Mouse (Mus musculus): ENCODE data around the gene Anapc11. TPM values are rescaled to one million over a fixed set of nuclear protein-coding genes. Genes with fewer than 3 reads are reported as not detected.

The Anapc11 gene
- 200 and 217 TPM in 2 replicates for polyA plus RNA-seq (2014; fragmentation: Nextera tagmentation; extraction: Ambion mirVana)

DNA sequence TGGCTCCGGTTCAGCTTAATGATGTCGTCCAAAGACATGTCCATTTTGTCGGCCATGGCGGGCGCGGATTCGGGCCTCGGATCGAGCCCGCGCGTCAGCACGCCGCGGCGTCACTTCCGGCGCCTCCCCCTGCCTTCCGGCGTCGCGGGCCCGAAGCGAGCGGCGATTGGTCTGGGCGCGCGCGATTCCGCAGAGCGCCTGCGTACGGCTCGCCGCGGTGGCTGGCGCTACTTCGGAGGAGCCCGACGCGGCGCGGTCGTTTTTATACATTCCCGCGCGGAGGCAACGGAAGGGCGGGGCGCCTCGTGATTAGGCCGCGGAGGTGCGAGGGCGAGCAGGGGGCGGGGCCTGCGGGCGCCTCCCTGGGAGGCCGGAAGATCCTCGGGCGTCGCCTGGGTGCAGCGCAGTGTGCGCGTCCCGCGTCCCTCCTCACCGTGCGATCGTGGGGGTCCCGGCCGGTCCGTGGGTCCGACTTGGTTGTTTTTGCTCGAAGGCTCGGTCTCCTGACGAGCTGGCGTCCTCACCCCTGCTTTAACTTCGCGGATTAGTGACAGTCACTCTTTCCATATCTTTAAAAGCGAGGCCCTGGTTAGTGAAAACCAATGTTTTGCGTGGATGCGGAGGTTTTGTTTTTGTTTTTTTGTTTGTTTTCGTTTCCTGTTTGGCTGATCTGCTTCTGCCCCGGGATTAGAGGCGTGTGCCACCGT is at the start of gene Anapc11, which contains the start of gene Alyref:
TSS of gene Anapc11 (plus strand) at position 139 of the 707 bp plus-strand sequence.
TSS of gene Alyref (minus strand) at position 83 of the 707 bp plus-strand sequence.
- DNase-seq (ENCODE audit: low spot score) (peak; percentile 97), ATAC-seq (replicated peaks; ENCODE audit: low FRiP score) (peak; percentile 98)
- H3K4me3 ChIP-seq (ENCODE audit: low read depth, low read length) = peak within 1 kb of the TSS; percentile 100
- H3K27me3 ChIP-seq (ENCODE audit: control insufficient read depth, insufficient read depth, low read length) = no peaks in the 10 kb centered on the region
- H3K4me1 ChIP-seq (replicated peaks; ENCODE audit: control insufficient read depth, insufficient read depth, low read length) = peaks cover 12% of the 10 kb centered on the region; the same call in 1 of the 2 replicates
- peaks cover 28% of the 10 kb centered on the region for H3K36me3 ChIP-seq (ENCODE audit: control insufficient read depth, insufficient read depth, low read length)
- WGBS = under 1% methylated on average over 76 of the region's 88 CpGs
- H3K9ac ChIP-seq (ENCODE audit: low read length) = peak within 1 kb of the TSS; percentile 98
- peak within 1 kb of the TSS; percentile 99 for H3K4me2 ChIP-seq (ENCODE audit: low read depth, low read length, severe bottlenecking)
- H3K27ac ChIP-seq (ENCODE audit: low read depth, low read length) = peak within 1 kb of the TSS; percentile 74
- H3K9me3 ChIP-seq (ENCODE audit: control insufficient read depth, low read length) = no peaks in the 10 kb centered on the region

DNA sequence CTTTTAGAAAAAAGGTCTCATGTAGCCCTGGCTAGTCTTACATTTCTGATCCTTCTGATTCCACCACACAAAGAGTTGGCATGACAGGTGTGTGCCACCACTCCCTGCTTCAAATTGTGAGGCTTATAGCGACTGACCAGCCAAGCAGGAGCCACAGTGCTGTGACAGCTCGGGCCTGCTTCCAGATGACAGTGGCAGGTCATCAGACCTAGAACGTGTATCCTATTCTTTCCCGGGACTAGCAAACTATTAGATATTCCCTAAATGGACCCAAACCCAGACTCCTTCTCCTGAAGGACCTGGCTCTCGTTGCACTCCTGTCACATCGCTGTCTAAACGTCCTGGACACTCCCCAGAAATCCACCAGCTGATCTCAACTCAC is 49.4 kb upstream of the Anapc11 start:
- ATAC-seq (replicated peaks; ENCODE audit: low FRiP score) (no peak), DNase-seq (ENCODE audit: low spot score) (no peak)
- Histone ChIP-seq H3K36me3 (ENCODE audit: control insufficient read depth, insufficient read depth, low read length) (peaks cover 2% of the 10 kb centered on the region; the same call in 1 of the 2 replicates), H3K9me3 (ENCODE audit: control insufficient read depth, low read length) (no peaks in the 10 kb centered on the region), H3K4me1 (replicated peaks; ENCODE audit: control insufficient read depth, insufficient read depth, low read length) (peaks cover 3% of the 10 kb centered on the region; the same call in 1 of the 2 replicates), H3K27ac (ENCODE audit: low read depth, low read length) (peak overlapping the region; percentile 58), H3K9ac (ENCODE audit: low read length) (peak overlapping the region; percentile 82), H3K4me3 (ENCODE audit: low read depth, low read length) (peak overlapping the region; percentile 86), H3K4me2 (ENCODE audit: low read depth, low read length, severe bottlenecking) (peak overlapping the region; percentile 72), H3K27me3 (ENCODE audit: control insufficient read depth, insufficient read depth, low read length) (no peaks in the 10 kb centered on the region)
- 32% methylated on average over 7 of the region's 7 CpGs for WGBS

DNA sequence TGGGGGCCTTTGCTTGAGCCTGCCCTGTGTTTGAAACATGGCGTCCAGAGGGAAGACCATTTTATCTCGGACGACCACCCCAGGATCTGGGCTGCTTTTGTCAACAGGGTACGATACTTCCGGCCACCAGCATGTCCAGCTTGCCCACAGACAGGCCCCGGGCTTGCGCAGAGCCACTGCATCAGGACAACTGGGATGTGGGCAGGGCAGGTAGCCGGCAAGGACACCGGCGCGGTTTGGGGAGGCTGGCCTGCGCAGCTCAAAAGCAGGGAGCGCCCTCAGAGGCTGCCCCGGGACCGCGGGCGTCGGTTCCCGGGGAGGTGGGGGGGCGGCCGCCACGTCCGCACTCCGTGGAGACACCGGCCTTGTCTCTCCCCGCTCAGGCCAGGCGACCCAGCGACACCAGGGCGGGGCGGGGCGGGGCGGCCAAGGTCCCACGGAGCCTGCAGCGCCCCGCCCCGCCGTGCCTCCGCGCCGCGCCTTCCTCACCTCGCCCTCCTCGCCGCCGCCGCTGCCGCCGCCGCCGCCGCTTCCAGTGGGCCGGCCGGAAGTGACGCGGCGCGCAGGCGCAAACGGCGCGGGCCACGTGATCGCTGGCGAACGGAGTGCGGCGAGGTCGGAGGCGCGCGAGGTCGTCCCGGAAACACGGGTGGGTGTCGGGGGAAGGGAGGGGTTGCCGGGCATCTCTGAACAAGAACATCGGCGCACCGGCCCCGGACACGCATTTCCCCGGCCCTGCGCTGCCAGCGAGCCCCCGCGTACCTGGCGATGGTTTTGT is 48.9 kb upstream of the Anapc11 start, which contains the start of gene Mcrip1:
TSS of gene Mcrip1 (minus strand) at position 560 of the 778 bp plus-strand sequence.
- no peaks in the 10 kb centered on the region for H3K27me3 ChIP-seq (ENCODE audit: control insufficient read depth, insufficient read depth, low read length)
- ATAC-seq (replicated peaks; ENCODE audit: low FRiP score) (peak; percentile 91), DNase-seq (ENCODE audit: low spot score) (peak; percentile 95)
- peaks cover 2% of the 10 kb centered on the region; the same call in 1 of the 2 replicates for H3K36me3 ChIP-seq (ENCODE audit: control insufficient read depth, insufficient read depth, low read length)
- peak within 1 kb of the TSS; percentile 72 for H3K4me2 ChIP-seq (ENCODE audit: low read depth, low read length, severe bottlenecking)
- H3K9me3 ChIP-seq (ENCODE audit: control insufficient read depth, low read length) = no peaks in the 10 kb centered on the region
- H3K9ac ChIP-seq (ENCODE audit: low read length) = peak within 1 kb of the TSS; percentile 82
- H3K4me1 ChIP-seq (replicated peaks; ENCODE audit: control insufficient read depth, insufficient read depth, low read length) = peaks cover 3% of the 10 kb centered on the region; the same call in 1 of the 2 replicates
- under 1% methylated on average over 75 of the region's 87 CpGs for WGBS
- peak within 1 kb of the TSS; percentile 86 for H3K4me3 ChIP-seq (ENCODE audit: low read depth, low read length)
- H3K27ac ChIP-seq (ENCODE audit: low read depth, low read length) = peak within 1 kb of the TSS; percentile 58

DNA sequence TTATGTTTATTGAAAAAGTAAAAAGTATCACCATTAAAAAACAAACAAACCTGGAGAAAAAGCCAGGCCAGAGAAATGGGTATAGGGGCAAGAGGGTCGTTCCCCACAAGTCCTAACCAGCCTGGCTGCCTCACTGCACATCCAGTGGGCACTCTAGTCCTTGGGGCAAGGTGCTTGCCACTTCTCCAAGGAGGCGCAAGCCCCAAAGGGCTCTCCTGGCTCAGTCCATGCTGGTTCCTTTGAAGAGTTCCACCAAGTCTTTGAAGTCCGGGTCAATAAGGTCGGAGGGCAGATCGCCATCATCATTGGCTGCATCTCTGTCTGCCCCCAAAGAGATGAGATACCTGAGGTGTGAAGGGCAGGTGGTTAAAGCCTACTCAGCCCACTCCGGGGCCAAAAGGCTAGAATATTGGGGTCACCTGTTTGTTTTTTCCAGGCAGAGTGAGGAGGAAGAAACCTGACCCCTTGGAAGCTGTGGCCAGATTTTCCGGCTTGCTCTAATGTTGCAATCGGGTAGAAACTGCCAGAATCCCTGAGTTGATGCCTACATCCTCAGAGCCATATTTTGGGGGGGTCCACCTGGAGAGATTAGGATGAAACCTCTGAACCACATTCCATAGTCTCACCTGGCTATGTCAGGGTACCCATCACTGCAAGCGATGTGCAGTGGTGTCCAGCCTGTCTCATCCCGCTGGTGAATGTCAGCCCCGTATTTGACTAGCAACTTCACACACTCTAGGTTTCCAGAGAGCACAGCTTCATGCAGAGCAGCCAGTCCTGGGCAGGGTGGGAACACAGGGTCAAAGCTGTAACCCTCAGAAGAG is 48.0 kb upstream of the Anapc11 start:
- DNase-seq (ENCODE audit: low spot score) = no peak
- Histone ChIP-seq H3K9ac (ENCODE audit: low read length) (peak overlapping the region; percentile 82), H3K4me3 (ENCODE audit: low read depth, low read length) (peak overlapping the region; percentile 86), H3K9me3 (ENCODE audit: control insufficient read depth, low read length) (no peaks in the 10 kb centered on the region), H3K36me3 (ENCODE audit: control insufficient read depth, insufficient read depth, low read length) (no peaks in the 10 kb centered on the region), H3K27ac (ENCODE audit: low read depth, low read length) (no peak overlapping the region), H3K4me1 (replicated peaks; ENCODE audit: control insufficient read depth, insufficient read depth, low read length) (peaks cover 3% of the 10 kb centered on the region; the same call in 1 of the 2 replicates), H3K27me3 (ENCODE audit: control insufficient read depth, insufficient read depth, low read length) (no peaks in the 10 kb centered on the region), H3K4me2 (ENCODE audit: low read depth, low read length, severe bottlenecking) (peak overlapping the region; percentile 72)
- ATAC-seq (replicated peaks; ENCODE audit: low FRiP score) = peak; percentile 40
- 75% methylated on average over 11 of the region's 11 CpGs for WGBS

DNA sequence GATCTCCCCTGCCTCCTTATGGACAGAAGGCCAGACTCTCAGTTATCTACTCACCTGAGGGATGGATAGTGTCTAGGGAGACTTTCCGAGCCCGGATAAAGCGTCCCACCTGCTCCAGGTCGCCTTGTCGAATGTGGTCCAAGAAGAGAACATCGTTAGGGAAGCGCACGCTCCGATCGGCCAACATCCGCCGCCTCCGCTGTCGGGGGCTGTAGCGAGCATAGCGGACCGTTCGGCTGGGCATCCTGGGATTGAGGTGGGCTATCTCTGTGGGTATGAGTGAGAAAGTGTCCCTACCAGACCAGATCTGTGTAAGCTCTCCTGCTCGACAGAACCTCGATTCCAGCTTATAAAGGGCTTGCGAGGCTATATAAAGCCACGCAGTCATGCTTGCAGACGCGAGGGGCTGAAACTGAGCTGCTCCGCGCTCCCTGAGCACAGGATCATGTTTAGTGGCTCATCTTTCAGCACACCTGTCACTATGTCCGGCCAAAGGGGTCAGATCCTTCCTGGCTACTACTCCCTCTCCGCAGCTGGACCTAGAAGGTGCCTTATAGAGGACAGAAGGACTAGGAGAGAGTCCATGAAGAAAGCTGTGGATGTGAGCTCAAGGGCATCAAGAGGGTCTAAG is 47.3 kb upstream of the Anapc11 start, which contains the start of gene Ppp1r27:
TSS of gene Ppp1r27 (minus strand) at position 323 of the 631 bp plus-strand sequence.
- H3K9me3 ChIP-seq (ENCODE audit: control insufficient read depth, low read length) = no peaks in the 10 kb centered on the region
- DNase-seq (ENCODE audit: low spot score) = no peak
- peaks cover 3% of the 10 kb centered on the region; the same call in 1 of the 2 replicates for H3K4me1 ChIP-seq (replicated peaks; ENCODE audit: control insufficient read depth, insufficient read depth, low read length)
- no peaks in the 10 kb centered on the region for H3K36me3 ChIP-seq (ENCODE audit: control insufficient read depth, insufficient read depth, low read length)
- WGBS = 95% methylated on average over 28 of the region's 28 CpGs
- peak within 1 kb of the TSS; percentile 72 for H3K4me2 ChIP-seq (ENCODE audit: low read depth, low read length, severe bottlenecking)
- no peak for ATAC-seq (replicated peaks; ENCODE audit: low FRiP score)
- H3K27ac ChIP-seq (ENCODE audit: low read depth, low read length) = no peak within 1 kb of the TSS
- peak within 1 kb of the TSS; percentile 86 for H3K4me3 ChIP-seq (ENCODE audit: low read depth, low read length)
- H3K27me3 ChIP-seq (ENCODE audit: control insufficient read depth, insufficient read depth, low read length) = no peaks in the 10 kb centered on the region
- peak within 1 kb of the TSS; percentile 82 for H3K9ac ChIP-seq (ENCODE audit: low read length)

DNA sequence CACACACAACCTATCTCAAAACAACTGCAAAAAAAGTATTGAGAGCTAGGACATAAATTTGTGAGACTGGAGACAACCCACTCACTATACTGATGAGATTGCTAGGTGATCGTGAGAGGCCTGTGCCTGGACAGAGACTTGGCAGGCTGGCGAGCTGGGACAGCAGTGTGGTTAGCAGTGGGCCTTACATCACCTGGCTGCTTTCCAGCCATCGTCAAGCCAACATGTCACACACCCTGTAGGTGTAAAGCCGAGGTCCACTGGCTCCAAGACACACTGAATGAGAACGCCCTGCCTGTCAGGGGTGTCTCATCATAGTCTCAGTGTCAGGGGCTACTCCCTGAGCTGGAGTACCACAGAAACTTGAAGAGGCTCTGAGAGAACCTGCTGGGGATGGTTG is 45.5 kb upstream of the Anapc11 start:
- DNase-seq (ENCODE audit: low spot score) = no peak
- H3K4me2 ChIP-seq (ENCODE audit: low read depth, low read length, severe bottlenecking) = no peak overlapping the region
- H3K4me3 ChIP-seq (ENCODE audit: low read depth, low read length) = no peak overlapping the region
- H3K27ac ChIP-seq (ENCODE audit: low read depth, low read length) = no peak overlapping the region
- ATAC-seq (replicated peaks; ENCODE audit: low FRiP score) = no peak
- H3K27me3 ChIP-seq (ENCODE audit: control insufficient read depth, insufficient read depth, low read length) = no peaks in the 10 kb centered on the region
- peaks cover 3% of the 10 kb centered on the region; the same call in 1 of the 2 replicates for H3K4me1 ChIP-seq (replicated peaks; ENCODE audit: control insufficient read depth, insufficient read depth, low read length)
- no peaks in the 10 kb centered on the region for H3K9me3 ChIP-seq (ENCODE audit: control insufficient read depth, low read length)
- WGBS = 84% methylated on average over 5 of the region's 5 CpGs
- no peaks in the 10 kb centered on the region for H3K36me3 ChIP-seq (ENCODE audit: control insufficient read depth, insufficient read depth, low read length)
- no peak overlapping the region for H3K9ac ChIP-seq (ENCODE audit: low read length)

DNA sequence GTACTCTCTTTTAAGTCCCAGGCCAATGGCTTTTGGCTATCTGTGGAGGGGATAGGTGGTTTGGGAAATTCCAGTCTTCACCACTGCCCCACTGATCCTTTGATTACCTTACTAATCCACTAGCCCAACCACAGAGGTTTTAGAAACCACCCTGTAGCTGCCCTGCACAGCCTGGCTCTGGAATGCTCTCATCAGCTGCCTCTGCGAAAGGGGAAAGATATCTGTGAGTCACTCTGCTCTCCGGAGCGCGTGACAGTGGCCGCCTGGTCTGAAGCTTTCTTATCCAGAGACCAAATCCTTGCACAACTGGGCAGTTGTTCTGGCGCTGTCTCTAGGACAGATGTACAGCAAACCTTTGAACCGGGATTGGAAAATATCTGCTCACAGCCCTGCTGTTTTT is 43.4 kb upstream of the Anapc11 start:
- Histone ChIP-seq H3K36me3 (ENCODE audit: control insufficient read depth, insufficient read depth, low read length) (peaks cover 3% of the 10 kb centered on the region; the same call in 1 of the 2 replicates), H3K4me2 (ENCODE audit: low read depth, low read length, severe bottlenecking) (no peak overlapping the region), H3K9ac (ENCODE audit: low read length) (no peak overlapping the region), H3K4me1 (replicated peaks; ENCODE audit: control insufficient read depth, insufficient read depth, low read length) (peaks cover 3% of the 10 kb centered on the region; the same call in 1 of the 2 replicates), H3K27ac (ENCODE audit: low read depth, low read length) (no peak overlapping the region), H3K9me3 (ENCODE audit: control insufficient read depth, low read length) (no peaks in the 10 kb centered on the region), H3K4me3 (ENCODE audit: low read depth, low read length) (no peak overlapping the region), H3K27me3 (ENCODE audit: control insufficient read depth, insufficient read depth, low read length) (no peaks in the 10 kb centered on the region)
- 86% methylated on average over 7 of the region's 7 CpGs for WGBS
- DNase-seq (ENCODE audit: low spot score) (no peak), ATAC-seq (replicated peaks; ENCODE audit: low FRiP score) (no peak)

Data from forebrain, embryonic 11.5 days (tissue).